Mouse (Mus musculus): ENCODE results near the gene Hist2h3b.
"Not testable (repeated sequence)": the region's sequence is repeated elsewhere in the genome, so short reads cannot be mapped to it uniquely, and the experiment has no call there.

- not testable (repeated sequence) for TF ChIP-seq CTCF (conservative IDR thresholded peaks at IDR 0.05; ENCODE audit: low read length); POU5F1 (IDR thresholded peaks at IDR 0.05; ENCODE audit: borderline replicate concordance, low read length)
Observed at GRCm38 (mm10) chr3:96246018-96246417, 22.4 kb upstream of the Hist2h3b start.
